Mouse (Mus musculus) embryonic facial prominence, embryonic 15.5 days (tissue): ENCODE measurements around the gene Pspn. TPM values are rescaled to one million over a fixed set of nuclear protein-coding genes. Genes with fewer than 3 reads are reported as not detected.

Experiments used
- ATAC-seq: fragments of 200-750 bp; cut with Nextera tagmentation; 2 replicates; pipeline ENCODE4 v1.8.0; 2017; ENCODE audit warnings: low read depth, moderate TSS enrichment; ENCODE audit not compliant: insufficient number of reproducible peaks, low FRiP score, low TSS enrichment
- H3K27ac ChIP-seq: fragments of 300-500 bp; sonication (generic); replicated peaks from 2 replicates; pipeline ENCODE4 v1.5.1; 2015; ENCODE audit warnings: mild to moderate bottlenecking, inconsistent platforms
- H3K27me3 ChIP-seq: fragments of 300-500 bp; sonication (generic); 2 replicates; pipeline ENCODE4 v1.6.1; 2015; ENCODE audit warnings: inconsistent platforms
- H3K36me3 ChIP-seq: fragments of 300-500 bp; sonication (generic); 2 replicates; pipeline ENCODE4 v1.6.1; 2015; ENCODE audit warnings: mild to moderate bottlenecking, inconsistent platforms
- H3K4me1 ChIP-seq: fragments of 300-500 bp; sonication (generic); 2 replicates; pipeline ENCODE4 v1.6.1; 2015; ENCODE audit warnings: inconsistent platforms
- H3K4me2 ChIP-seq: fragments of 300-500 bp; sonication (generic); replicated peaks from 2 replicates; pipeline ENCODE4 v1.6.1; 2015; ENCODE audit warnings: mild to moderate bottlenecking, inconsistent platforms
- H3K4me3 ChIP-seq: fragments of 300-500 bp; sonication (generic); replicated peaks from 2 replicates; pipeline ENCODE4 v1.5.1; 2015; ENCODE audit warnings: mild to moderate bottlenecking, inconsistent platforms
- H3K9ac ChIP-seq: fragments of 300-500 bp; sonication (generic); 2 replicates; pipeline ENCODE4 v1.6.1; 2015; ENCODE audit warnings: inconsistent platforms
- H3K9me3 ChIP-seq: fragments of 300-500 bp; sonication (generic); replicated peaks from 2 replicates; pipeline ENCODE4 v1.6.1; 2016; ENCODE audit warnings: inconsistent platforms
- WGBS: fragments of 180-500 bp; shearing (Covaris S2); methylation state at CpG from one replicate; pipeline ENCODE4 v1.1.7; 2015; 5-methylcytosine and 5-hydroxymethylcytosine counted together
- polyA plus RNA-seq: library from polyadenylated mRNA; unstranded; fragments of >200 nt; fragmentation: Nextera tagmentation; extraction: Ambion mirVana; gene quantifications from 2 replicates; pipeline ENCODE4 v1.2.1, GENCODE M21; 2015

The Pspn gene
- not detected in 2 replicates for polyA plus RNA-seq

- H3K36me3 ChIP-seq: peaks cover 64% of the 10 kb centered on the region
- no peak within 1 kb of the TSS for H3K4me2 ChIP-seq
- no peaks in the 10 kb centered on the region for H3K9me3 ChIP-seq
- H3K4me1 ChIP-seq: peaks cover 17% of the 10 kb centered on the region
- H3K4me3 ChIP-seq: no peak within 1 kb of the TSS
- no peak within 1 kb of the TSS for H3K27ac ChIP-seq
- no peak for ATAC-seq
- no peak within 1 kb of the TSS for H3K9ac ChIP-seq
- 87% methylated on average over 9 of the region's 9 CpGs for WGBS
- H3K27me3 ChIP-seq: no peaks in the 10 kb centered on the region
Measured at GRCm38 (mm10) chr17:56999968-57000609, at the start of gene Pspn. Pspn (minus strand) TSS chr17:57000018.

- Histone ChIP-seq H3K4me1 (no peaks in the 10 kb centered on the region), H3K36me3 (peaks cover 24% of the 10 kb centered on the region), H3K9me3 (no peaks in the 10 kb centered on the region), H3K27me3 (no peaks in the 10 kb centered on the region), H3K4me3 (no peak overlapping the region), H3K9ac (no peak overlapping the region), H3K4me2 (no peak overlapping the region), H3K27ac (no peak overlapping the region)
- 99% methylated on average over 3 of the region's 3 CpGs for WGBS
- no peak for ATAC-seq
Measured at GRCm38 (mm10) chr17:57048816-57049215, 49.0 kb upstream of the Pspn start.

DNA sequence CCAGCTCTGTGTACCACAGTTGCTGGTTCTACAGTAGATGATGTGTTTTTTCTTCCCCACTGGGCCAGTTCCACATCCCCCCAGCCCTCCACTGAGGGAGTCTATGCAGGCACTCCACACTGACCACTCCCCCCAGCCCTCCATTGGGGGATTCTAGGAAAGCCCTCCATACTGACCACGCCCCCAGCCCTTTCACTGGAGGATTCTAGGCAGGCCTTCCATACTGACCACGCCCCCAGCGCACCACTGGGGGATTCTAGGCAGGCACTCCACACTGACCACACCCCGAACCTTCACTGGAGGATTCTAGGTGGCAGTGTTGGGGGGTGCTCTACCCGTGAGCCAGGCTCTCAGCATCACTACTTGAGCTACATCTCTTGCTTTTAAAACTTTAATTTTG lies 47.6 kb upstream of the Pspn start:
- no peak for ATAC-seq
- no peaks in the 10 kb centered on the region for H3K27me3 ChIP-seq

GRCm38 (mm10) chr17:57041554-57041953 lies 41.7 kb upstream of the Pspn start, which contains the start of gene Slc25a41:
Slc25a41 (minus strand) TSS chr17:57041654.
- 63% methylated on average over 8 of the region's 8 CpGs for WGBS
- no peak for ATAC-seq
- H3K4me3 ChIP-seq: no peak within 1 kb of the TSS
- no peak within 1 kb of the TSS for H3K4me2 ChIP-seq
- no peak within 1 kb of the TSS for H3K27ac ChIP-seq
- no peaks in the 10 kb centered on the region for H3K9me3 ChIP-seq
- H3K9ac ChIP-seq: no peak within 1 kb of the TSS
- H3K4me1 ChIP-seq: no peaks in the 10 kb centered on the region
- 0 out of 2 replicates have a peak, but pooled peaks cover 6% of the 10 kb centered on the region for H3K27me3 ChIP-seq
- H3K36me3 ChIP-seq: peaks cover 5% of the 10 kb centered on the region; the same call in 1 of the 2 replicates

More for the DNA sequence above, 47.6 kb upstream of the Pspn start:
- 31% methylated on average over 5 of the region's 5 CpGs for WGBS
- H3K9me3 ChIP-seq: no peaks in the 10 kb centered on the region
- no peak overlapping the region for H3K9ac ChIP-seq
- H3K4me1 ChIP-seq: no peaks in the 10 kb centered on the region
- no peak overlapping the region for H3K4me3 ChIP-seq
- H3K36me3 ChIP-seq: peaks cover 16% of the 10 kb centered on the region
- no peak overlapping the region for H3K27ac ChIP-seq
- no peak overlapping the region for H3K4me2 ChIP-seq

GRCm38 (mm10) chr17:57038978-57039377 lies 39.2 kb upstream of the Pspn start:
- ATAC-seq: no peak
- H3K27me3 ChIP-seq: 0 out of 2 replicates have a peak, but pooled peaks cover 6% of the 10 kb centered on the region
- no peak overlapping the region for H3K4me3 ChIP-seq
- no peaks in the 10 kb centered on the region for H3K4me1 ChIP-seq
- H3K9me3 ChIP-seq: no peaks in the 10 kb centered on the region
- no peaks in the 10 kb centered on the region for H3K36me3 ChIP-seq
- H3K9ac ChIP-seq: no peak overlapping the region
- no peak overlapping the region for H3K27ac ChIP-seq
- no peak overlapping the region for H3K4me2 ChIP-seq
- 40% methylated on average over 8 of the region's 8 CpGs for WGBS

DNA sequence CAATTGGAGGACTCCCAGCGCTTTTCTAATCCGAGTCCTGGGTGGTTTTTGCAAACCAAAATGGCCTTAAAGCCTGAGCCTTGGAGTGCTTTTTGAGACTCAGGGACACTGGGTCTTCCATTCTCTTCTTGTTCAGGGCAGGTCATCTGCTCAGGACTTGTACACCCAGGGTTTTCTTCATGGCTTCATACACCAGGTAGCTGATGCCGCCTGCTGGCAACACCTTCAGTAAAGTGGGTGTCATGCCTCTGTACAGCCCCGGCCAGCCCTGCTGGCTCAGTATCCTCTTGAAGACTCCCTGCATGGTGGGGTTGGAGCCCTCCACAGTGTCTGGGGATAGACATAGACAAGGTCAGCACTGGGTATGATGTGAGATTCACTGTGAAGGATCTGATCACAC lies 33.0 kb upstream of the Pspn start:
- ATAC-seq: no peak
- H3K4me3 ChIP-seq: no peak overlapping the region
- H3K27ac ChIP-seq: no peak overlapping the region

GRCm38 (mm10) chr17:57031661-57032420 lies 32.0 kb upstream of the Pspn start:
- under 1% methylated on average over 38 of the region's 38 CpGs for WGBS
- H3K4me1 ChIP-seq: peaks cover 12% of the 10 kb centered on the region
- no peak overlapping the region for H3K9ac ChIP-seq
- peak; percentile 98 for ATAC-seq
- H3K36me3 ChIP-seq: peaks cover 21% of the 10 kb centered on the region
- H3K4me2 ChIP-seq: peak overlapping the region; percentile 62
- H3K9me3 ChIP-seq: no peaks in the 10 kb centered on the region
- no peaks in the 10 kb centered on the region for H3K27me3 ChIP-seq
- H3K27ac ChIP-seq: peak overlapping the region; percentile 92
- peak overlapping the region; percentile 90 for H3K4me3 ChIP-seq

More for the DNA sequence above, 33.0 kb upstream of the Pspn start:
- Histone ChIP-seq H3K4me2 (no peak overlapping the region), H3K27me3 (no peaks in the 10 kb centered on the region), H3K9me3 (no peaks in the 10 kb centered on the region), H3K36me3 (peaks cover 10% of the 10 kb centered on the region), H3K9ac (no peak overlapping the region), H3K4me1 (peaks cover 12% of the 10 kb centered on the region)
- WGBS: 89% methylated on average over 4 of the region's 4 CpGs

- Histone ChIP-seq H3K27ac (peak within 1 kb of the TSS; percentile 93), H3K4me1 (peaks cover 12% of the 10 kb centered on the region), H3K4me2 (peak within 1 kb of the TSS; percentile 68), H3K27me3 (no peaks in the 10 kb centered on the region), H3K9ac (peak within 1 kb of the TSS; percentile 100), H3K36me3 (peaks cover 28% of the 10 kb centered on the region), H3K4me3 (peak within 1 kb of the TSS; percentile 90), H3K9me3 (no peaks in the 10 kb centered on the region)
- no peak for ATAC-seq
- WGBS: under 1% methylated on average over 84 of the region's 99 CpGs
Measured at GRCm38 (mm10) chr17:57030931-57031660, 31.3 kb upstream of the Pspn start, which contains the start of gene Khsrp. Khsrp (minus strand) TSS chr17:57031522.

DNA sequence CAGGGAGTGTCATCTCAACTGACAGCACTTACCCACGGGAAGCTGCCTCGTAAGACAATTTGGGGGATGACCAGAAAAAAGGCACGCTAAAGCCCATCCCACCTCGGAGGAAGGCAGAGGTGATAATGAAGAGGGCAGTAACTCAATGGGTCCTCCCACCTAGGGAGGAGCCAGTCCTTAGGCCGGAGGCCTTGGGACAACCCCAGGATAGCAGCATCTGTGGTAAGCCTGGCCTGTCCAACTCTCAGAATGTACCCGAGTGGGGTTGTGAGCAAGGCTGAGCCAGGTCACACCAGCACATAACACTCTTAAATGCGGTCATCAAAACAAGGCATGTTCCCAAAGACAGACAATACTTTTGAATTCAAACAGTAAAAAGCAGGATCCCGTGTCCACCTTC lies 29.9 kb upstream of the Pspn start:
- H3K9ac ChIP-seq: peak overlapping the region; percentile 100
- H3K4me3 ChIP-seq: peak overlapping the region; percentile 90
- no peaks in the 10 kb centered on the region for H3K27me3 ChIP-seq
- ATAC-seq: no peak
- peaks cover 42% of the 10 kb centered on the region for H3K36me3 ChIP-seq
- peaks cover 12% of the 10 kb centered on the region for H3K4me1 ChIP-seq
- H3K4me2 ChIP-seq: peak overlapping the region; percentile 68
- H3K27ac ChIP-seq: no peak overlapping the region
- no peaks in the 10 kb centered on the region for H3K9me3 ChIP-seq
- WGBS: 43% methylated on average over 8 of the region's 8 CpGs

DNA sequence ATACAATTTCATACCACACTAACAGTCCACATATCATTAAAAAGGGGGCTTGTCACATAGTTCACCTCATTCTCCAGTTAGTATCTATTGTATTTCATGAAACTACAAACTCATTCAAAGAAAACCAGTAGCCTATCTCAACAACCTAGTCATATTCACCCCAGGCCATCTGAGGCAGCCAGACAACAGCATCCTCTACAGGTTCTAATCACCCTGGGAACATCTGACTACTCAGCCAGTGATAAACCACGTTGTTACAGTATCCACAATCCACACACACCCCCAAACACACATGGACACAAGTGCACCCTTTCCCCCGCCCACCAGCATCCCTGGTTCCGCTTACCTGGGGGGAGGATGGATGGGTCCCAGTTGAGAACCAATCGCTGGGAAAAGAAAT lies 27.7 kb upstream of the Pspn start:
- WGBS: 86% methylated on average over 4 of the region's 4 CpGs

GRCm38 (mm10) chr17:57020960-57021359 lies 21.1 kb upstream of the Pspn start:
- Histone ChIP-seq H3K9ac (no peak overlapping the region), H3K4me1 (no peaks in the 10 kb centered on the region), H3K4me3 (no peak overlapping the region), H3K36me3 (peaks cover 65% of the 10 kb centered on the region), H3K27me3 (no peaks in the 10 kb centered on the region), H3K27ac (no peak overlapping the region), H3K9me3 (no peaks in the 10 kb centered on the region), H3K4me2 (no peak overlapping the region)
- WGBS: 86% methylated on average over 5 of the region's 5 CpGs
- no peak for ATAC-seq

More for the DNA sequence above, 27.7 kb upstream of the Pspn start:
- no peak overlapping the region for H3K4me2 ChIP-seq
- H3K9ac ChIP-seq: no peak overlapping the region
- H3K4me1 ChIP-seq: peaks cover 12% of the 10 kb centered on the region
- H3K9me3 ChIP-seq: no peaks in the 10 kb centered on the region
- no peaks in the 10 kb centered on the region for H3K27me3 ChIP-seq
- H3K36me3 ChIP-seq: peaks cover 64% of the 10 kb centered on the region
- ATAC-seq: no peak
- no peak overlapping the region for H3K27ac ChIP-seq
- no peak overlapping the region for H3K4me3 ChIP-seq
